Mouse (Mus musculus) testis, adult 2 months (tissue): Measurements from ENCODE around the gene Prdx6b. TPM values are rescaled to one million over a fixed set of nuclear protein-coding genes. Genes with fewer than 3 reads are reported as not detected.
A peak's percentile ranks its signal among the peaks of the same experiment; 100 is the strongest.

Experiments used
- H3K27ac ChIP-seq: fragments of 200-500 bp; 2 replicates; pipeline ENCODE4 v1.5.1; 2012; ENCODE audit warnings: low read depth, low read length; ENCODE audit not compliant: control insufficient read depth, insufficient read depth
- H3K27me3 ChIP-seq: fragments of 200-500 bp; 2 replicates; pipeline ENCODE4 v1.6.1; 2012; ENCODE audit warnings: mild to moderate bottlenecking, low read length, moderate library complexity; ENCODE audit not compliant: control insufficient read depth, insufficient read depth
- H3K36me3 ChIP-seq: fragments of 200-500 bp; 2 replicates; pipeline ENCODE4 v1.6.1; 2012; ENCODE audit warnings: mild to moderate bottlenecking, low read length; ENCODE audit not compliant: control insufficient read depth, insufficient read depth
- H3K4me1 ChIP-seq: fragments of 200-500 bp; 2 replicates; pipeline ENCODE4 v1.6.1; 2012; ENCODE audit warnings: low read length; ENCODE audit not compliant: control insufficient read depth, insufficient read depth
- H3K4me3 ChIP-seq: fragments of 200-500 bp; 2 replicates; pipeline ENCODE4 v1.5.1; 2012; ENCODE audit warnings: low read depth, mild to moderate bottlenecking, low read length, moderate library complexity, mixed read lengths; ENCODE audit not compliant: control insufficient read depth
- CTCF ChIP-seq: fragments of 200-500 bp; IDR thresholded peaks from 2 replicates; pipeline ENCODE4 v1.5.1; 2012; ENCODE audit warnings: low read depth, mild to moderate bottlenecking, inconsistent platforms, low read length, moderate library complexity; ENCODE audit not compliant: control insufficient read depth, insufficient read depth, insufficient replicate concordance
- POLR2A ChIP-seq: fragments of 200-500 bp; IDR thresholded peaks from 2 replicates; pipeline ENCODE4 v1.6.1; 2012; ENCODE audit warnings: low read depth, mild to moderate bottlenecking, inconsistent platforms, low read length, moderate library complexity; ENCODE audit not compliant: control insufficient read depth
- polyA plus RNA-seq: library from polyadenylated mRNA; depleted of rRNA; stranded (reverse); fragments of >200 nt; gene quantifications from 2 replicates; pipeline ENCODE4 v1.2.3, GENCODE M21; 2012; rRNA removed

Prdx6b gene
- 164 and 179 TPM in 2 replicates for polyA plus RNA-seq

DNA sequence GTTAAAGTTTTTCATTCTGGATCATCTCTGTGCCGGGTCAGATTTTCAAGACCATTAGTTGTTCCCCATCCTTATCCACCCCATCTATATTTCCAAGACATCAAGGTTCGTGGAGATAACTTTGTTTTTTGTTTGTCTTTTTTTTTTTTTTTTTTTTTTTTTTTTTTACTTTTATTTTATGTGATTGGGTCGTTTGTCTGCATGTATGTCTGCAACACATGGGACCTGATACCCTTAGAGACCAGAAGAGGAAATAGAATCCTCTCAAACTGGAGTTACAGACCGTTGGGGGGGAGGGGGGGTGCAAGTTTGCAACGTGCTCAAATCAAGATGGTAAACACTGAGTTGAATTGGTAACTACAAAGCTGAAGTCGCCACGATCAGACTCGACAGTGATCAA lies at the start of gene Prdx6b:
Prdx6b (plus strand) TSS at position 301 of the 400 bp plus-strand sequence.
- Histone ChIP-seq H3K4me3 (peak within 1 kb of the TSS; percentile 85), H3K36me3 (no peaks in the 10 kb centered on the region), H3K4me1 (peaks cover 7% of the 10 kb centered on the region; the same call in 1 of the 2 replicates), H3K27ac (peak within 1 kb of the TSS; percentile 91), H3K27me3 (no peaks in the 10 kb centered on the region)
- no peak for TF ChIP-seq POLR2A
- no peak for TF ChIP-seq CTCF

DNA sequence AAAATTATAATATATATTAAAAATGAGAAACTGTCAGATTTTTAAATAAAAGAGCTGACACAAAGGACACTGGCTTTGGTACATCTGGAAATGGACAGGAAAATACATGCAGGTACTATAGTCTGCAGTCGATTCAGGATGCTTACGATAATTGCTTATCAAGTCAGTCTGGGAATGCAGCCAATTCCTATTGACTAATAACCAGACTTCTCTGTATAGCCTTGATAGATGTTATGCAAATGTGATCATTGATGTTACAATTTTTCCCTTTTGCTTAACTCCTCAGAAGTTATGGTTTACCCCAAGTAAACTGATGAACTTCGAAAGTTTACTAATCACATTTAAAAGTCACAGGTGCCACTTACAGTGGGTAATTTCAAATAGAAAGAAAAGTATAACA lies 44.8 kb upstream of the Prdx6b start:
- TF ChIP-seq POLR2A (no peak), CTCF (no peak)
- Histone ChIP-seq H3K27me3 (no peaks in the 10 kb centered on the region), H3K27ac (no peak overlapping the region), H3K4me3 (no peak overlapping the region), H3K36me3 (no peaks in the 10 kb centered on the region), H3K4me1 (no peaks in the 10 kb centered on the region)

DNA sequence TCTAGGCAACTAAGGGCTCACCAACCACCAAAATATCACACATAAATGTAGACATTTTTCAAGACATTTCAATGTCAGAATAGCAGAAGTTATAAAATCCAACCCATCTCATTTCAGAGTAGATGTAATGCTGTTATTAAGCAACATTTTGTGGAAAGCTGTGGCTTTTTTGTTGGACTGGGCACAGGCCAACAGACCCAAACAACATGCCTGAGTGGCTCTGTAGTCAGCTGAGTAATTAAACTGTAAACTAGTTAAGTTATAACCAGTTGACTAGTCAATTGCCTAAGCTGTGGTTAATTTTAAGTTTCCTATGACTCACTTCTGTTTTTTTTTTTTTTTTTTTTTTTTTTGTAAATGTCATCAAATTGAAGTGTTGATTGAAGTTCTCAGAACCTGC lies 44.4 kb upstream of the Prdx6b start:
- H3K27ac ChIP-seq: no peak overlapping the region
- TF ChIP-seq CTCF (no peak), POLR2A (no peak)
- H3K27me3 ChIP-seq: no peaks in the 10 kb centered on the region
- H3K36me3 ChIP-seq: no peaks in the 10 kb centered on the region
- H3K4me1 ChIP-seq: no peaks in the 10 kb centered on the region
- no peak overlapping the region for H3K4me3 ChIP-seq

DNA sequence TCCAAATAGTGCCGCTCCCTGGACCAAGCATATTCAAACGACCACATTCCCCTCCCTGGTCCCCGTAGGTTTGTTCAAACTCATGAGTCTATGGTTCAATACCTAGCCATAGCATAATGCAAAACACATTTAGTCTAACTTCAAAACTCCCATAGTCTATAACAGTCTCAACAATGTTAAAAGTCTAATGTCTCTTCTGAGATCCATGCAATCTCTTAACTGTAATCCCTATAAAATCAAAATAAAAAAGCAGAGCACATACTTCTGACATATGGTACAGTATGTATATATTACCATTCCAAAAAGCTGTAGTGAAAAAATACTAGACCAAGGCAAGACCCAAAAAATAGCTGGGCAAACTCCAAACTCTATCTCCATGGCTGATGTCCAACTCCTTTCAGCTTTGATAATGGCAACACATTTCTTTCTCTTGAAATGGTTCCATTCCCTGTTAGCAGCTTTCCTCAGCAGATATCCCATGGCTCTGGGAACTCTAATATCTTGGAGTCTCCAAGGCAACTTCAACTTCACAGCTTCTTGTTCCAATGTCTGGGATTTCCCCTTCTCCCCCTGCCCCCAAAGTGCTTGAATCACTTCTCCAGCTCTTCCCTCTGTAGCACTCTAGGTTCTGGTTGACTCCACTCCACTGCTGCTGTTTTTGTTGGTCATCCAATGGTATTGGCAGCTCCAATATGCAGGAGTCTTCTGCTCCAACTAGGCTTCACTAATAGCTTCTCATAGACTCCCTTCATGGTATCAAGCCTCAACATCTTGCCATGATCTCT lies 32.2 kb upstream of the Prdx6b start:
- Histone ChIP-seq H3K27me3 (no peaks in the 10 kb centered on the region), H3K36me3 (no peaks in the 10 kb centered on the region), H3K4me1 (no peaks in the 10 kb centered on the region), H3K27ac (no peak overlapping the region), H3K4me3 (no peak overlapping the region)
- no peak for TF ChIP-seq CTCF
- TF ChIP-seq POLR2A: no peak

DNA sequence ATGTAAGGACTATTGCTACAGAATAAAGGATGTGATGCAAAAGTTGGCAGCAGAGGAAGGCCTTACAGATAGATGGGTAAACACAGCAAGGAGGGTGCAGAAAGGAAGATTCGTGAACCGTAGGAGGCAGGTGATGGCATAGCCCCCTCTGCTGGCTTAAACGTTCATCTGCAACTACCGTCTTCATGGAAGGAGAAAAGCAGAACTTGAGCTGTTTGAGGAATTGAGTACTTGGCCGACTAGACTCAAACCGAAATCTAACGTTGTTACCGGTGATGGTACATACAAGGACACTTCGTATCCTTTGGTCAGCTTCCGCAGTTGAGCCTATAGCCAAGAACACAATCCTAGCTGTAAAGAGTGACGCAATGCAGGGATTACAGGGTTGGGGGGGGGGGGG lies 25.4 kb upstream of the Prdx6b start:
- TF ChIP-seq POLR2A (no peak), CTCF (peak; percentile 70; the same call in 1 of the 2 replicates)

DNA sequence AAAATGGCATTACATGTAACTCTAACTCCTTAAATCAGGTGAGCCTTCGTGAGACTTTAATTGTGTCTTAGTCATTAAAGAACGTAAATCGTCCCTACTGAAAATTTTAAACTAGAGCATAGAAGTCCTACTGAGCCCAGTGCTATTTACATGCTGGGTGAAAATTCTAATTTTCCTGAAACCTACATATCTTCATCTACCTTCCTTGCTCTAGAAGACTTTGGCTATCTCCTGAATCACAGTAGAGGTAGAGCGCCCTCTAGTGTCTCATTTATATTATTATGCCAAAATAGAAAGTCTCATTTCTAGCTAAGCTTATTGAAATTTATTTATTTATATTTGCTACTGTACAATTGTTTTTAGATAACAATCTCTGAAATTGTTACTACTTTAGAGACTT lies 24.2 kb upstream of the Prdx6b start:
- no peak overlapping the region for H3K27ac ChIP-seq
- no peaks in the 10 kb centered on the region for H3K27me3 ChIP-seq
- no peaks in the 10 kb centered on the region for H3K4me1 ChIP-seq
- no peaks in the 10 kb centered on the region for H3K36me3 ChIP-seq
- H3K4me3 ChIP-seq: no peak overlapping the region
- TF ChIP-seq POLR2A: no peak
- no peak for TF ChIP-seq CTCF

More for the DNA sequence above, 25.4 kb upstream of the Prdx6b start:
- H3K4me3 ChIP-seq: no peak overlapping the region
- no peak overlapping the region for H3K27ac ChIP-seq
- no peaks in the 10 kb centered on the region for H3K27me3 ChIP-seq
- H3K4me1 ChIP-seq: no peaks in the 10 kb centered on the region
- no peaks in the 10 kb centered on the region for H3K36me3 ChIP-seq

DNA sequence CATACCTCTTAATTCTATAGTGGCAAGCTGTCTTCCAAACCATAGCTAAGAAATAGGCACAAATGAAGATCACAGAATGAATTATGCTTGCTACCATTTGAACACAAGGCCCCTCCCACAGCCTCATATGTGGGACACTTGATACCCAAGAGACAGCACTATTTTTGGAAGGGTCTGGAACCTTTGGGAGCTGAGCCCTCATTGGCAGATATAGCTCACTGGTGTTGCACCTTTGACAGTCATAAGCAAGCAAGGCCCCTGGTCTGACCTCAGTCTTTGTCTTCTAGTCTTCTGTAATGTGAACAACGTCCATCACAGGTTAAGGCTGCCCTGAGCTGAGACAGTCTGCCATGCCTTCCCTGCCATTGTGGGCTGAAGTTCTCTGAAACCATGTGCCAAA lies 20.8 kb upstream of the Prdx6b start:
- TF ChIP-seq POLR2A (no peak), CTCF (no peak)
- Histone ChIP-seq H3K4me1 (no peaks in the 10 kb centered on the region), H3K4me3 (no peak overlapping the region), H3K36me3 (no peaks in the 10 kb centered on the region), H3K27ac (no peak overlapping the region), H3K27me3 (no peaks in the 10 kb centered on the region)

DNA sequence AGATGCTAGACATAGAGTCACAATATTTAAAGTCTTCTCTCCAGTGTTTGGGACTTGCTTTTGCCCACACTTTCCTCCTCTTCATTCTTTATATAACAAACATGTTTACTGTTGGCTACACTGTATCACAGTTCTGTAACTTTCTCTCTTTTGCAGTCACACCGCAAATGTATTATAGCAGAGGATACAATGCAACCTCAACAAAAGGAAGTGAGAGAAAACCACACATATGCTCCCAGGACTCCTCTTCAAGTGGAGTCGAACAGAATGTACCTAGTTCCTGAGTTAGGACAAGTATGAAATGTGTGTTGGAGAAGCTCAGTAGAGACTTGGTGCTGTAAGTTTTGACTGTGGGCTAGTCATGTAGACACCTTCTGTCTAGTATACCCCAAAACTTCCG lies 19.2 kb upstream of the Prdx6b start:
- TF ChIP-seq POLR2A: no peak
- no peak for TF ChIP-seq CTCF
- no peaks in the 10 kb centered on the region for H3K36me3 ChIP-seq
- H3K4me3 ChIP-seq: no peak overlapping the region
- no peaks in the 10 kb centered on the region for H3K4me1 ChIP-seq
- H3K27ac ChIP-seq: no peak overlapping the region
- no peaks in the 10 kb centered on the region for H3K27me3 ChIP-seq
